In genomic region chr2:25573068-25573467, GRCm38 (mm10) we compare ENCODE assay signal across 9 mouse cellular contexts. TPM values are rescaled to one million over a fixed set of nuclear protein-coding genes. Genes with fewer than 3 reads are reported as not detected.
A peak's percentile ranks its signal among the peaks of the same experiment; 100 is the strongest.
DNase-seq lines count a peak whose midpoint lies in the region; ATAC-seq and TF ChIP-seq lines count a peak whose summit lies in the region.
"Had no signal": no experiment of that assay in that cellular context is flagged by ENCODE, and none has a peak within 500 bp of the region (broad histone marks: within the 10 kb centered on the region; RNA-seq: fewer than 3 reads in every experiment).

No protein-coding gene starts in this region.

- no peaks in the 10 kb centered on the region for H3K9me3 ChIP-seq in heart, embryonic 15.5 days (replicated peaks)
- no peaks in the 10 kb centered on the region for H3K9me3 ChIP-seq in embryonic facial prominence, embryonic 10.5 days
- H3K9me3 ChIP-seq in intestine, postnatal 0 days (ENCODE audit: control insufficient read depth): no peaks in the 10 kb centered on the region

- H3K4me3 ChIP-seq in heart, embryonic 15.5 days: no peak overlapping the region; the same call in 1 of the 2 replicates
- peak overlapping the region; percentile 71 for H3K4me3 ChIP-seq in embryonic facial prominence, embryonic 10.5 days
- peak overlapping the region; percentile 50; the same call in 1 of the 2 replicates for H3K4me3 ChIP-seq in intestine, postnatal 0 days (ENCODE audit: low read depth, low read length)

- no peak overlapping the region for H3K9ac ChIP-seq in heart, embryonic 15.5 days
- H3K9ac ChIP-seq in intestine, postnatal 0 days (ENCODE audit: low read depth, low read length): no peak overlapping the region

- H3K4me1 ChIP-seq in heart, embryonic 15.5 days (replicated peaks): peaks cover 41% of the 10 kb centered on the region
- peaks cover 45% of the 10 kb centered on the region for H3K4me1 ChIP-seq in embryonic facial prominence, embryonic 10.5 days
- peaks cover 18% of the 10 kb centered on the region; the same call in 1 of the 2 replicates for H3K4me1 ChIP-seq in intestine, postnatal 0 days (replicated peaks; ENCODE audit: control insufficient read depth, insufficient read depth, low read length)

- peaks cover 21% of the 10 kb centered on the region for H3K27me3 ChIP-seq in heart, embryonic 15.5 days
- peaks cover 28% of the 10 kb centered on the region for H3K27me3 ChIP-seq in embryonic facial prominence, embryonic 10.5 days (replicated peaks; ENCODE audit: low read depth, poor library complexity, severe bottlenecking)
- H3K27me3 ChIP-seq in intestine, postnatal 0 days (replicated peaks; ENCODE audit: control insufficient read depth, insufficient read depth, low read length): peaks cover 18% of the 10 kb centered on the region

- 0 out of 2 replicates have a peak, but pooled peaks have one; percentile 4 for TF ChIP-seq CTCF in intestine, postnatal 0 days (IDR thresholded peaks at IDR 0.05; ENCODE audit: low read depth)

- peak overlapping the region; percentile 90; the same call in 1 of the 2 replicates for H3K4me2 ChIP-seq in heart, embryonic 15.5 days
- H3K4me2 ChIP-seq in intestine, postnatal 0 days (replicated peaks; ENCODE audit: low read depth): peak overlapping the region; percentile 89

- no peak for DNase-seq in heart, adult 9 months (ENCODE audit: low spot score in 2 of 2)
- peak; percentile 25 for DNase-seq in cerebellum, adult 8-10 months
- no peak for DNase-seq in embryonic facial prominence, embryonic 10.5 days (ENCODE audit: low spot score)
- no peak for DNase-seq in urinary bladder, postnatal 4 days (ENCODE audit: low spot score in 2 of 2)
- DNase-seq in frontal cortex, postnatal 10 days (ENCODE audit: low spot score in 2 of 2): no peak
- DNase-seq in urinary bladder, postnatal 10 days (ENCODE audit: low spot score): no peak
- DNase-seq: thymus, postnatal 14 days had no signal

- ATAC-seq in heart, embryonic 15.5 days (replicated peaks; ENCODE audit: insufficient number of reproducible peaks, insufficient read depth, low FRiP score, low read depth): no peak
- ATAC-seq in intestine, postnatal 0 days: peak; percentile 44

- peaks cover 10% of the 10 kb centered on the region; the same call in 1 of the 2 replicates for H3K36me3 ChIP-seq in heart, embryonic 15.5 days
- H3K36me3 ChIP-seq in embryonic facial prominence, embryonic 10.5 days (replicated peaks): peaks cover 52% of the 10 kb centered on the region
- H3K36me3 ChIP-seq in intestine, postnatal 0 days (ENCODE audit: control insufficient read depth, insufficient read depth): peaks cover 18% of the 10 kb centered on the region

- H3K27ac ChIP-seq in heart, embryonic 15.5 days: no peak overlapping the region
- H3K27ac ChIP-seq in embryonic facial prominence, embryonic 10.5 days (replicated peaks): no peak overlapping the region
- H3K27ac ChIP-seq in intestine, postnatal 0 days (ENCODE audit: low read depth, low read length): peak overlapping the region; percentile 91

- WGBS in heart, embryonic 15.5 days: 80% methylated on average over 2 of the region's 2 CpGs
- WGBS in embryonic facial prominence, embryonic 10.5 days: 97% methylated on average over 2 of the region's 2 CpGs
- 35% methylated on average over 2 of the region's 2 CpGs for WGBS in intestine, postnatal 0 days

RNA-seq across cellular contexts. Expression of gene Mamdc4, which starts 1.6 kb away (rescaled TPM):
- polyA plus RNA-seq in heart, embryonic 15.5 days (2015; fragmentation: Nextera tagmentation; extraction: Ambion mirVana): 3.4 and 9.8 TPM in 2 replicates
- polyA plus RNA-seq in embryonic facial prominence, embryonic 10.5 days (2016; fragmentation: Nextera tagmentation; extraction: Ambion mirVana): 1.9 and 7.7 TPM in 2 replicates
- polyA plus RNA-seq in intestine, postnatal 0 days (2015; fragmentation: Nextera tagmentation; extraction: Ambion mirVana): 588 and 718 TPM in 2 replicates

RNA-seq across cellular contexts. Expression of gene Phpt1, which starts 2.0 kb away (rescaled TPM):
- 171 and 175 TPM in 2 replicates for polyA plus RNA-seq in heart, embryonic 15.5 days (2015; fragmentation: Nextera tagmentation; extraction: Ambion mirVana)
- polyA plus RNA-seq in embryonic facial prominence, embryonic 10.5 days (2016; fragmentation: Nextera tagmentation; extraction: Ambion mirVana): 146 and 155 TPM in 2 replicates
- polyA plus RNA-seq in intestine, postnatal 0 days (2015; fragmentation: Nextera tagmentation; extraction: Ambion mirVana): 116 TPM in 2 replicates

RNA-seq across cellular contexts. Expression of gene Ajm1, which starts 8.5 kb away (rescaled TPM):
- polyA plus RNA-seq in heart, embryonic 15.5 days (2015; fragmentation: Nextera tagmentation; extraction: Ambion mirVana): 0.22 and 0.30 TPM in 2 replicates
- polyA plus RNA-seq in embryonic facial prominence, embryonic 10.5 days (2016; fragmentation: Nextera tagmentation; extraction: Ambion mirVana): 0.05 and 0.16 TPM in 2 replicates
- polyA plus RNA-seq in intestine, postnatal 0 days (2015; fragmentation: Nextera tagmentation; extraction: Ambion mirVana): 0.68 and 0.78 TPM in 2 replicates

RNA-seq across cellular contexts. Expression of gene Edf1, which starts 15.4 kb away (rescaled TPM):
- polyA plus RNA-seq in heart, embryonic 15.5 days (2015; fragmentation: Nextera tagmentation; extraction: Ambion mirVana): 276 and 289 TPM in 2 replicates
- polyA plus RNA-seq in embryonic facial prominence, embryonic 10.5 days (2016; fragmentation: Nextera tagmentation; extraction: Ambion mirVana): 310 and 316 TPM in 2 replicates
- polyA plus RNA-seq in intestine, postnatal 0 days (2015; fragmentation: Nextera tagmentation; extraction: Ambion mirVana): 481 and 496 TPM in 2 replicates

RNA-seq across cellular contexts. Expression of gene Traf2, which starts 26.3 kb away (rescaled TPM):
- 18.4 and 25.2 TPM in 2 replicates for polyA plus RNA-seq in heart, embryonic 15.5 days (2015; fragmentation: Nextera tagmentation; extraction: Ambion mirVana)
- polyA plus RNA-seq in embryonic facial prominence, embryonic 10.5 days (2016; fragmentation: Nextera tagmentation; extraction: Ambion mirVana): 39.9 and 40.1 TPM in 2 replicates
- 16.4 and 18.7 TPM in 2 replicates for polyA plus RNA-seq in intestine, postnatal 0 days (2015; fragmentation: Nextera tagmentation; extraction: Ambion mirVana)

Comparison
In these comparisons a context has a peak if more than half of its experiments do, and no peak if none do; other contexts are left out.
1. RNA of gene Mamdc4, which starts 1.6 kb away (polyA plus RNA-seq): 588 to 718 TPM in intestine, postnatal 0 days; 3.4 to 9.8 TPM in heart, embryonic 15.5 days and 1.9 to 7.7 TPM in embryonic facial prominence, embryonic 10.5 days; every median in the first group is over 10 times any median in the second.